Mouse (Mus musculus) heart, embryonic 11.5 days (tissue): ENCODE results near the gene Dnajb2. TPM values are rescaled to one million over a fixed set of nuclear protein-coding genes. Genes with fewer than 3 reads are reported as not detected.

Source experiments
- ATAC-seq: fragments of 200-750 bp; cut with Nextera tagmentation; replicated peaks from 2 replicates; pipeline ENCODE4 v1.8.0; 2017; ENCODE audit warnings: moderate library complexity; ENCODE audit not compliant: insufficient number of reproducible peaks, low FRiP score, low TSS enrichment
- H3K27ac ChIP-seq: fragments of 300-500 bp; sonication (generic); 2 replicates; pipeline ENCODE4 v1.5.1; 2014; ENCODE audit warnings: mild to moderate bottlenecking, low read depth, low read length
- H3K27me3 ChIP-seq: fragments of 300-500 bp; sonication (generic); 2 replicates; pipeline ENCODE4 v1.6.1; 2014; ENCODE audit warnings: mild to moderate bottlenecking, low read length, mixed read lengths; ENCODE audit not compliant: control insufficient read depth, insufficient read depth
- H3K36me3 ChIP-seq: fragments of 300-500 bp; sonication (generic); 2 replicates; pipeline ENCODE4 v1.6.1; 2014; ENCODE audit warnings: mild to moderate bottlenecking, low read length, moderate library complexity, mixed read lengths; ENCODE audit not compliant: control insufficient read depth, insufficient read depth
- H3K4me1 ChIP-seq: fragments of 300-500 bp; sonication (generic); 2 replicates; pipeline ENCODE4 v1.6.1; 2014; ENCODE audit warnings: low read length; ENCODE audit not compliant: control insufficient read depth, insufficient read depth
- H3K4me2 ChIP-seq: fragments of 300-500 bp; sonication (generic); 2 replicates; pipeline ENCODE4 v1.6.1; 2014; ENCODE audit warnings: mild to moderate bottlenecking, moderate library complexity
- H3K4me3 ChIP-seq: fragments of 300-500 bp; sonication (generic); 2 replicates; pipeline ENCODE4 v1.5.1; 2014; ENCODE audit warnings: low read depth, low read length
- H3K9ac ChIP-seq: fragments of 300-500 bp; sonication (generic); 2 replicates; pipeline ENCODE4 v1.6.1; 2014; ENCODE audit warnings: mild to moderate bottlenecking, low read depth, low read length, moderate library complexity
- H3K9me3 ChIP-seq: fragments of 300-500 bp; sonication (generic); replicated peaks from 2 replicates; pipeline ENCODE4 v1.6.1; 2016; ENCODE audit warnings: low read length; ENCODE audit not compliant: control insufficient read depth
- WGBS: fragments of 180-500 bp; shearing (Covaris S2); extraction: QIAGEN DNeasy Blood & Tissue Kit; methylation state at CpG from one replicate; pipeline ENCODE4 v1.1.7; 2014; ENCODE audit not compliant: insufficient replicate concordance; 5-methylcytosine and 5-hydroxymethylcytosine counted together
- polyA plus RNA-seq: library from polyadenylated mRNA; unstranded; fragments of >200 nt; fragmentation: Nextera tagmentation; extraction: Ambion mirVana; gene quantifications from 2 replicates; pipeline ENCODE4 v1.2.1, GENCODE M21; 2014

Dnajb2 gene
- polyA plus RNA-seq, 1 experiment from 2014 or later = 15.3 TPM

GRCm38 (mm10) chr1:75216797-75217585 lies 19.2 kb upstream of the Dnajb2 start:
- H3K27ac ChIP-seq = no peak overlapping the region
- H3K9me3 ChIP-seq = no peaks in the 10 kb centered on the region
- WGBS = 66% methylated on average over 13 of the region's 13 CpGs
- H3K4me2 ChIP-seq = peak overlapping the region; percentile 100
- no peak for ATAC-seq
- no peak overlapping the region for H3K9ac ChIP-seq
- H3K27me3 ChIP-seq = peaks cover 52% of the 10 kb centered on the region
- peaks cover 13% of the 10 kb centered on the region for H3K4me1 ChIP-seq
- H3K4me3 ChIP-seq = 0 out of 2 replicates have a peak overlapping the region, but pooled peaks have one; percentile 67
- H3K36me3 ChIP-seq = peaks cover 9% of the 10 kb centered on the region

- Histone ChIP-seq H3K4me3 (peak overlapping the region; percentile 67), H3K9ac (0 out of 2 replicates have a peak overlapping the region, but pooled peaks have one; percentile 65), H3K27ac (no peak overlapping the region), H3K9me3 (no peaks in the 10 kb centered on the region), H3K36me3 (peaks cover 9% of the 10 kb centered on the region), H3K4me2 (peak overlapping the region; percentile 100), H3K4me1 (peaks cover 8% of the 10 kb centered on the region), H3K27me3 (peaks cover 53% of the 10 kb centered on the region)
- WGBS = 2% methylated on average over 6 of the region's 6 CpGs
- no peak for ATAC-seq
Measured at GRCm38 (mm10) chr1:75217893-75218226, 18.3 kb upstream of the Dnajb2 start.

DNA sequence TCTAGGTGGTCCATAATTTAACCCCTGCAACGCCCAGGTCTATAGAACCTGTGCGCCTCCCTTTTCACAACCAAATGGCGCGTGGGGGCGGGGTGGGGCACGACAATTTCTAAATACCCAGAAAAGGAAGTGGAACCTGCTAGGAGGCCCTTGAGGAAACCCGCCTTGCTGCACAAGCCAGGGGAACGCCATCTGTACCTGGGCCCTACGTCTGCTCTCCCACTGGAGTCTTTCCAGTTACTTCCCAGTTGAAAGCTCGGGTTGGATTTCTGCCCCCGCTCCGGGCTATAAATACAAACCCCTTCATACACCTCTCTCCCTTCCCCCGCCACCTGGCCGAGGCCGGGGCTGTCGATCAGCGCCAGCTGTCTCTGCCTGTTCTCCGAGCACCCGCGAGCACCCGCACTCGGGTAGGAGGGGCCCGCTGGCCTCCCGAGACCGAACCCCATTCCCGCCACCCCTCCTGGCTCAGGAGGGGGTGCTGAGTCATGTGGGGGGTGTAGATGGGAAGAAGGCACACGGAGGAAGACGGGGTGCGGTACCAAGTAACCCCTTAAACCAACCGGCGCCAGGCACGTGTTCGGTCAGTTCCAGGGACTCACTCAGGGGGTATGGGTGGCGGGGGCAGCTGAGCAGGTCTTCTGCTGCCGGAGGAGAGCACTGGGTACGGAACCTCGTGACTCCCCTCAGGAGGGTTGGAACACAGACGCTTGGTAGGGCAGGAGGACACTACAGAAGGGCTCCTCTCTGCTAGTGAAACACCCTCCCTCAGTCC lies 17.8 kb upstream of the Dnajb2 start:
- Histone ChIP-seq H3K27me3 (peaks cover 54% of the 10 kb centered on the region), H3K9me3 (no peaks in the 10 kb centered on the region), H3K9ac (peak overlapping the region; percentile 65), H3K4me3 (peak overlapping the region; percentile 67), H3K27ac (no peak overlapping the region), H3K4me2 (peak overlapping the region; percentile 100), H3K4me1 (peaks cover 6% of the 10 kb centered on the region; the same call in 1 of the 2 replicates), H3K36me3 (peaks cover 8% of the 10 kb centered on the region)
- WGBS = 2% methylated on average over 38 of the region's 38 CpGs
- peak; percentile 43 for ATAC-seq

- peaks cover 5% of the 10 kb centered on the region; the same call in 1 of the 2 replicates for H3K36me3 ChIP-seq
- no peaks in the 10 kb centered on the region for H3K9me3 ChIP-seq
- H3K4me3 ChIP-seq = peak overlapping the region; percentile 67
- H3K4me2 ChIP-seq = peak overlapping the region; percentile 100
- H3K4me1 ChIP-seq = peaks cover 6% of the 10 kb centered on the region; the same call in 1 of the 2 replicates
- WGBS = under 1% methylated on average over 24 of the region's 24 CpGs
- no peak overlapping the region for H3K27ac ChIP-seq
- peak; percentile 86 for ATAC-seq
- H3K9ac ChIP-seq = peak overlapping the region; percentile 65
- peaks cover 54% of the 10 kb centered on the region for H3K27me3 ChIP-seq
Measured at GRCm38 (mm10) chr1:75219078-75219477, 17.1 kb upstream of the Dnajb2 start.

DNA sequence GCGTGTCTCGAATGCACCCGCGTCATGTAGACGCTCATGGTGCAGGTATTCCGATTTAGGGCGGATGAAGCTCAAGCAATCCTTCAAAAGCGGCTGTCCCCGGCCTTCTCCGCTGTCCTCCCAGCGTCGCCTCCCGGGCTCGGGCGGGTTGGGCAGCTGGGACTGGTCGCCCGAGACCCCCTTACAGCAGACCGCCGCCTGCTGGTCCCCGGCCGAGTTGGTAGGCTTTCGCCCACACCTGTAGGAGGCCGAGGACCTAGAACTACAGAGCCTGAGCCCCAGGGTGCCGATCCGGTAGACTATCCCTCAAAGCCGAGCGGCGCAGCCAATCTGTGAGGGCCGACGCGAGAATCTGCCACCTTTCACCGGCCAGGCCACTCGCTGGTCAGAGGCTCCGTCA lies 16.7 kb upstream of the Dnajb2 start, which contains the start of gene Tuba4a:
TSS of gene Tuba4a (minus strand) at position 335 of the 400 bp plus-strand sequence.
- under 1% methylated on average over 34 of the region's 34 CpGs for WGBS
- ATAC-seq = no peak
- peak within 1 kb of the TSS; percentile 100 for H3K4me2 ChIP-seq
- peaks cover 6% of the 10 kb centered on the region; the same call in 1 of the 2 replicates for H3K4me1 ChIP-seq
- H3K9me3 ChIP-seq = no peaks in the 10 kb centered on the region
- no peak within 1 kb of the TSS for H3K27ac ChIP-seq
- H3K9ac ChIP-seq = peak within 1 kb of the TSS; percentile 65
- peaks cover 5% of the 10 kb centered on the region; the same call in 1 of the 2 replicates for H3K36me3 ChIP-seq
- peak within 1 kb of the TSS; percentile 67 for H3K4me3 ChIP-seq
- H3K27me3 ChIP-seq = peaks cover 54% of the 10 kb centered on the region

- Histone ChIP-seq H3K4me3 (no peak overlapping the region), H3K4me1 (peaks cover 6% of the 10 kb centered on the region; the same call in 1 of the 2 replicates), H3K27me3 (peaks cover 49% of the 10 kb centered on the region), H3K9ac (no peak overlapping the region), H3K36me3 (no peaks in the 10 kb centered on the region), H3K27ac (no peak overlapping the region), H3K9me3 (no peaks in the 10 kb centered on the region), H3K4me2 (no peak overlapping the region)
- no peak for ATAC-seq
- WGBS = 70% methylated on average over 3 of the region's 3 CpGs
Measured at GRCm38 (mm10) chr1:75221538-75221937, 14.7 kb upstream of the Dnajb2 start.

GRCm38 (mm10) chr1:75222926-75223325 lies 13.3 kb upstream of the Dnajb2 start:
- Histone ChIP-seq H3K4me3 (no peak overlapping the region), H3K9me3 (no peaks in the 10 kb centered on the region), H3K27me3 (peaks cover 36% of the 10 kb centered on the region), H3K4me2 (no peak overlapping the region), H3K9ac (no peak overlapping the region), H3K27ac (no peak overlapping the region), H3K4me1 (peaks cover 13% of the 10 kb centered on the region), H3K36me3 (no peaks in the 10 kb centered on the region)
- WGBS = 69% methylated on average over 6 of the region's 6 CpGs
- no peak for ATAC-seq

- Histone ChIP-seq H3K27me3 (peaks cover 30% of the 10 kb centered on the region), H3K9ac (no peak overlapping the region), H3K36me3 (no peaks in the 10 kb centered on the region), H3K4me2 (no peak overlapping the region), H3K9me3 (no peaks in the 10 kb centered on the region), H3K4me1 (peaks cover 13% of the 10 kb centered on the region), H3K4me3 (no peak overlapping the region), H3K27ac (no peak overlapping the region)
- ATAC-seq = no peak
- 50% methylated on average over 6 of the region's 6 CpGs for whole genome bisulfite sequencing
Measured at GRCm38 (mm10) chr1:75223532-75223931, 12.7 kb upstream of the Dnajb2 start.
